Mouse (Mus musculus) stomach, embryonic 14.5 days (tissue): ENCODE data around the gene Ddit4l. TPM values are rescaled to one million over a fixed set of nuclear protein-coding genes. Genes with fewer than 3 reads are reported as not detected.
"Not testable (repeated sequence)": the region's sequence is repeated elsewhere in the genome, so short reads cannot be mapped to it uniquely, and the experiment has no call there.

ENCODE experiments used
- ATAC-seq: fragments of 200-750 bp; cut with Nextera tagmentation; 2 replicates; pipeline ENCODE4 v1.8.0; 2017; ENCODE audit warnings: low read depth, moderate TSS enrichment; ENCODE audit not compliant: insufficient number of reproducible peaks, insufficient read depth, low FRiP score
- H3K27ac ChIP-seq: fragments of 300-500 bp; sonication (generic); 2 replicates; pipeline ENCODE4 v1.5.1; 2014; ENCODE audit warnings: mild to moderate bottlenecking, low read length, moderate library complexity, mixed read lengths
- H3K27me3 ChIP-seq: fragments of 300-500 bp; sonication (generic); 2 replicates; pipeline ENCODE4 v1.6.1; 2014; ENCODE audit warnings: low read length, control low read depth, mixed read lengths; ENCODE audit not compliant: control insufficient read depth, insufficient read depth
- H3K36me3 ChIP-seq: fragments of 300-500 bp; sonication (generic); 2 replicates; pipeline ENCODE4 v1.6.1; 2014; ENCODE audit warnings: mild to moderate bottlenecking, control low read depth, low read length, moderate library complexity, mixed read lengths; ENCODE audit not compliant: control insufficient read depth, insufficient read depth
- H3K4me1 ChIP-seq: fragments of 300-500 bp; sonication (generic); 2 replicates; pipeline ENCODE4 v1.6.1; 2014; ENCODE audit warnings: low read length, control low read depth, mixed read lengths; ENCODE audit not compliant: control insufficient read depth, insufficient read depth
- H3K4me2 ChIP-seq: fragments of 300-500 bp; sonication (generic); replicated peaks from 2 replicates; pipeline ENCODE4 v1.6.1; 2014; ENCODE audit warnings: low read depth, low read length, control low read depth
- H3K4me3 ChIP-seq: fragments of 300-500 bp; sonication (generic); 2 replicates; pipeline ENCODE4 v1.5.1; 2014; ENCODE audit warnings: low read depth, low read length, control low read depth
- H3K9ac ChIP-seq: fragments of 300-500 bp; sonication (generic); replicated peaks from 2 replicates; pipeline ENCODE4 v1.6.1; 2014; ENCODE audit warnings: low read depth, mild to moderate bottlenecking, control low read depth, low read length, moderate library complexity, mixed read lengths
- H3K9me3 ChIP-seq: fragments of 300-500 bp; sonication (generic); 2 replicates; pipeline ENCODE4 v1.6.1; 2016; ENCODE audit warnings: low read depth, low read length, control low read depth; ENCODE audit not compliant: control insufficient read depth
- WGBS: fragments of 180-500 bp; shearing (Covaris S2); extraction: QIAGEN DNeasy Blood & Tissue Kit; methylation state at CpG from one replicate; pipeline ENCODE4 v1.1.7; 2014; 5-methylcytosine and 5-hydroxymethylcytosine counted together
- polyA plus RNA-seq: library from polyadenylated mRNA; unstranded; fragments of >200 nt; fragmentation: Nextera tagmentation; extraction: Ambion mirVana; gene quantifications from 2 replicates; pipeline ENCODE4 v1.2.1, GENCODE M21; 2014

Gene Ddit4l
- polyA plus RNA-seq = 3.8 and 6.4 TPM in 2 replicates

DNA sequence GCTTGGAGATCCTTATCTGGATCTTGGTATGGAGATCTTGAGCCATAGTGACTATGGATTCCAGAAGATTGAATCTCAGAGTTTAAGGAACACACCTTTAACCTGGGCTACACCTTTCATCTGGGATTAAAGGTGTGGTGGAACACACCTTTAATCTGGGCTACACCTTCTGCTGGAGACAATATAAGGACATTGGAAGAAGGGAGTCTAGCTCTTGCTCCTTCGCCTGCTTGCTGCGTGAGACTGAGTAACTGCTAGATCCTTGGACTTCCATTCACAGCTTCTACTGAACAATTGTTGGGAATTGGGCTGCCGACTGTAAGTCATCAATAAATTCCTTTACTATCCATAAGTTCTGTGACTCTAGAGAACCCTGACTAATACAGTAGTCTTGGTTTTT lies at the start of gene Ddit4l:
Gene Ddit4l, plus strand, starts transcription at position 301 of the 400 bp plus-strand sequence.
- not testable (repeated sequence) for H3K36me3 ChIP-seq, H3K27ac ChIP-seq, H3K4me1 ChIP-seq, H3K9me3 ChIP-seq, ATAC-seq, H3K27me3 ChIP-seq, H3K4me3 ChIP-seq, H3K4me2 ChIP-seq, H3K9ac ChIP-seq
- 98% methylated on average over 3 of the region's 3 CpGs for WGBS

GRCm38 (mm10) chr3:137576146-137576545 lies 45.3 kb upstream of the Ddit4l start:
- no peaks in the 10 kb centered on the region for H3K27me3 ChIP-seq
- ATAC-seq = no peak
- H3K9ac ChIP-seq = no peak overlapping the region
- H3K4me1 ChIP-seq = no peaks in the 10 kb centered on the region
- H3K9me3 ChIP-seq = no peaks in the 10 kb centered on the region
- H3K4me2 ChIP-seq = no peak overlapping the region
- H3K36me3 ChIP-seq = no peaks in the 10 kb centered on the region
- WGBS = 67% methylated on average over 4 of the region's 4 CpGs
- no peak overlapping the region for H3K4me3 ChIP-seq
- no peak overlapping the region for H3K27ac ChIP-seq

GRCm38 (mm10) chr3:137586376-137586969 lies 34.9 kb upstream of the Ddit4l start:
- Histone ChIP-seq H3K9me3 (no peaks in the 10 kb centered on the region), H3K36me3 (no peaks in the 10 kb centered on the region), H3K27me3 (no peaks in the 10 kb centered on the region), H3K27ac (no peak overlapping the region), H3K9ac (no peak overlapping the region), H3K4me2 (no peak overlapping the region), H3K4me3 (no peak overlapping the region), H3K4me1 (no peaks in the 10 kb centered on the region)
- ATAC-seq = no peak
- 80% methylated on average over 5 of the region's 5 CpGs for WGBS

DNA sequence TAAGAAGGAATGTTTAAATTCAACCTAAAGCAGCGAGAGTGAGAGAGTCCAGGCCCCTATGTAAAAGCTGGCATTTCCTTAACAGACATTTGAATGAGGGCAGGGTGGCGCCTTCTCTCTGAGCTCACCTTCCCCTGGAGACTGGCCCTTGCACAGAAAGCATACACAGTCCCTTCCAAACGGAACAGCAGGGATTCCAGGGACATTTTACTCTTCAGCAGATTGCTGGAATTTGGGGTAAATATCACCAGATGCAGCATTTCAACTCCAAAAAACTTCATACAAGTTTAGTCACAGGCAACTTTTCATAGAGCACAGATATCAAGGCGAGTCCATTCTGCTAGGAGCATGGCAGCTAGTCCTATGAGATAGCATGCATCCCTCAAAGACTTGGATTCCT lies 31.6 kb upstream of the Ddit4l start:
- WGBS = 58% methylated on average over 4 of the region's 4 CpGs
- Histone ChIP-seq H3K4me3 (no peak overlapping the region), H3K4me2 (no peak overlapping the region), H3K27me3 (no peaks in the 10 kb centered on the region), H3K27ac (no peak overlapping the region), H3K9ac (no peak overlapping the region), H3K9me3 (no peaks in the 10 kb centered on the region), H3K4me1 (no peaks in the 10 kb centered on the region), H3K36me3 (no peaks in the 10 kb centered on the region)
- ATAC-seq = no peak

DNA sequence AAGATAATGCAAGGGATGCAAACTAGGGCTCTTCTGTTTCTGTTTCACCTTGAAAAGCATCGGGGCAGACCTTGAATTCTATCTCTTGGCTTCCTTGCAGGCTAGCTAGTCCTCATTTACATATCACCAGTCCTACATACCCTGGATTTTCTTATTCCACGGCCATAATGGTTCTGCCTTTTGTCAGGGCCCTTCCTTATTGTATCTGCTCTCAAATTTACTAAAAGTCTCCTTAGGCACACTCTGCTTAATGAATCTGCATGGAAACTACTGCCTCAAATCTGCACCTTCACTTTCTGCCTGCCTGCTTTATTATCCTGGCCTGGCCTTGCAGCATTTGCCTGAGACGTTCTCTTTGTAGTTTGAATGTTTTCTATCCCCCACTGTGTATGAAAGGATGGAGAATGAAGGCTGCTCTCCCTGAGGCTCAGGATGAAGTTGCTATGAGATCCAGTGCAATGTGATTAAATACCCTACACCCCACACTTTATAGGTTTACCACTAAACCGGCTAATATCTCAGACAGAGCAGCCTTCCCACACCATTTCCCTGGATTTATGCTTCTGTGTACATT lies 27.0 kb upstream of the Ddit4l start:
- H3K4me1 ChIP-seq = no peaks in the 10 kb centered on the region
- H3K4me2 ChIP-seq = no peak overlapping the region
- no peak for ATAC-seq
- H3K27ac ChIP-seq = no peak overlapping the region
- H3K9ac ChIP-seq = no peak overlapping the region
- no peak overlapping the region for H3K4me3 ChIP-seq
- no peaks in the 10 kb centered on the region for H3K27me3 ChIP-seq
- WGBS = 64% methylated on average over 4 of the region's 4 CpGs
- no peaks in the 10 kb centered on the region for H3K9me3 ChIP-seq
- no peaks in the 10 kb centered on the region for H3K36me3 ChIP-seq

- Histone ChIP-seq H3K4me1 (no peaks in the 10 kb centered on the region), H3K4me2 (no peak overlapping the region), H3K9ac (no peak overlapping the region), H3K9me3 (no peaks in the 10 kb centered on the region), H3K4me3 (no peak overlapping the region), H3K27ac (no peak overlapping the region), H3K27me3 (no peaks in the 10 kb centered on the region), H3K36me3 (no peaks in the 10 kb centered on the region)
- 37% methylated on average over 1 of the region's 1 CpGs for WGBS
- ATAC-seq = no peak
These were observed 12.4 kb upstream of the Ddit4l start for GRCm38 (mm10) chr3:137608918-137609435.

DNA sequence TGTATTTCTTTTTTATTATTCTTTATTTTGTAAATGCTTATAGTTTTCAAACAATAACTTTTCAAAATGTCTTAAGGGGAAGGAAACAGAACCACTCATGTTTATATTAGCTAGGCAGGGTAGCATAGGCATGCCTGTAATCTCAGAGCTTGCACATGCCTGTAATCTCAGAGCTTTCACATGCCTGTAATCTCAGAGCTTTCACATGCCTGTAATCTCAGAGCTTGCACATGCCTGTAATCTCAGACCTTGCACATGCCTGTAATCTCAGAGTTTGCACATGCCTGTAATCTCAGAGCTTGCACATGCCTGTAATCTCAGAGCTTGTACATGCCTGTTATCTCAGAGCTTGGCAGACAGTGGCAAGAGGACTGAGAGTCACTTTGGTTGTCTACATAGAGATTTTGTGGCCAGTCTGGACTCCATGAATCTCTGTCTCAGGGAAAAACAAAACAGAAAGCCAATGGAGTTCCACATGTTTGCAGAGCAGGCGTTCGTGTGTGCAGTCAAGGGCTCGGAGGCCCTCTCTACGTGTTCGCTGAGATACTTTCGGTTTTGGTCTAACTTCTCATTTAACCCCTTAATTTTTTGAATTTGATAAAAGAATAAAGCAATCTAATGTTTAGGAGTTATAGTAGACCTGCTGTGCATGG lies 10.8 kb upstream of the Ddit4l start:
- ATAC-seq = no peak
- no peaks in the 10 kb centered on the region for H3K4me1 ChIP-seq
- H3K27ac ChIP-seq = no peak overlapping the region
- H3K4me2 ChIP-seq = no peak overlapping the region
- no peak overlapping the region for H3K4me3 ChIP-seq
- H3K9me3 ChIP-seq = no peaks in the 10 kb centered on the region
- no peaks in the 10 kb centered on the region for H3K36me3 ChIP-seq
- H3K9ac ChIP-seq = no peak overlapping the region
- WGBS = 82% methylated on average over 6 of the region's 6 CpGs
- H3K27me3 ChIP-seq = no peaks in the 10 kb centered on the region

- WGBS = 70% methylated on average over 4 of the region's 4 CpGs
- ATAC-seq = no peak
- Histone ChIP-seq H3K36me3 (no peaks in the 10 kb centered on the region), H3K4me1 (no peaks in the 10 kb centered on the region), H3K4me3 (no peak overlapping the region), H3K9ac (no peak overlapping the region), H3K27me3 (no peaks in the 10 kb centered on the region), H3K27ac (no peak overlapping the region), H3K9me3 (no peaks in the 10 kb centered on the region), H3K4me2 (no peak overlapping the region)
These were observed 10.1 kb upstream of the Ddit4l start for GRCm38 (mm10) chr3:137611110-137611857.
